Mouse (Mus musculus) stomach, embryonic 16.5 days (tissue): ENCODE measurements around the gene Cldn4. TPM values are rescaled to one million over a fixed set of nuclear protein-coding genes. Genes with fewer than 3 reads are reported as not detected.

ENCODE experiments used
- ATAC-seq: fragments of 200-750 bp; cut with Nextera tagmentation; 2 replicates; pipeline ENCODE4 v1.8.0; 2017; ENCODE audit warnings: moderate number of reproducible peaks, moderate TSS enrichment; ENCODE audit not compliant: insufficient read depth, low FRiP score
- H3K27ac ChIP-seq: fragments of 300-500 bp; sonication (generic); 2 replicates; pipeline ENCODE4 v1.5.1; 2014; ENCODE audit warnings: low read length
- H3K27me3 ChIP-seq: fragments of 300-500 bp; sonication (generic); 2 replicates; pipeline ENCODE4 v1.6.1; 2014; ENCODE audit warnings: low read length, control low read depth, mixed read lengths; ENCODE audit not compliant: control insufficient read depth, insufficient read depth
- H3K36me3 ChIP-seq: fragments of 300-500 bp; sonication (generic); 2 replicates; pipeline ENCODE4 v1.6.1; 2014; ENCODE audit warnings: low read length; ENCODE audit not compliant: control insufficient read depth, insufficient read depth
- H3K4me1 ChIP-seq: fragments of 300-500 bp; sonication (generic); 2 replicates; pipeline ENCODE4 v1.6.1; 2014; ENCODE audit warnings: low read length, control low read depth, mixed read lengths; ENCODE audit not compliant: control insufficient read depth, insufficient read depth
- H3K4me2 ChIP-seq: fragments of 300-500 bp; sonication (generic); 2 replicates; pipeline ENCODE4 v1.6.1; 2014; ENCODE audit warnings: low read depth, low read length, mixed read lengths
- H3K4me3 ChIP-seq: fragments of 300-500 bp; sonication (generic); replicated peaks from 2 replicates; pipeline ENCODE4 v1.5.1; 2014; ENCODE audit warnings: mild to moderate bottlenecking, low read length
- H3K9ac ChIP-seq: fragments of 300-500 bp; sonication (generic); 2 replicates; pipeline ENCODE4 v1.6.1; 2014; ENCODE audit warnings: low read length
- H3K9me3 ChIP-seq: fragments of 300-500 bp; sonication (generic); replicated peaks from 2 replicates; pipeline ENCODE4 v1.6.1; 2016; ENCODE audit warnings: low read length, control low read depth; ENCODE audit not compliant: control insufficient read depth
- WGBS: fragments of 180-500 bp; shearing (Covaris S2); extraction: QIAGEN DNeasy Blood & Tissue Kit; methylation state at CpG from one replicate; pipeline ENCODE4 v1.1.7; 2014; 5-methylcytosine and 5-hydroxymethylcytosine counted together
- polyA plus RNA-seq: library from polyadenylated mRNA; unstranded; fragments of >200 nt; fragmentation: Nextera tagmentation; extraction: Ambion mirVana; gene quantifications from 2 replicates; pipeline ENCODE4 v1.2.1, GENCODE M21; 2015

Gene Cldn4
- polyA plus RNA-seq, 1 experiment from 2014 or later: 73.1 TPM

- H3K27me3 ChIP-seq: peaks cover 13% of the 10 kb centered on the region
- ATAC-seq: no peak
- H3K4me1 ChIP-seq: peaks cover 5% of the 10 kb centered on the region; the same call in 1 of the 2 replicates
- no peak overlapping the region for H3K4me2 ChIP-seq
- H3K9ac ChIP-seq: no peak overlapping the region
- 49% methylated on average over 10 of the region's 10 CpGs for WGBS
- H3K4me3 ChIP-seq: no peak overlapping the region
- no peaks in the 10 kb centered on the region for H3K9me3 ChIP-seq
- H3K36me3 ChIP-seq: no peaks in the 10 kb centered on the region
- no peak overlapping the region for H3K27ac ChIP-seq
Observed at GRCm38 (mm10) chr5:134981149-134981548, 34.4 kb upstream of the Cldn4 start.

DNA sequence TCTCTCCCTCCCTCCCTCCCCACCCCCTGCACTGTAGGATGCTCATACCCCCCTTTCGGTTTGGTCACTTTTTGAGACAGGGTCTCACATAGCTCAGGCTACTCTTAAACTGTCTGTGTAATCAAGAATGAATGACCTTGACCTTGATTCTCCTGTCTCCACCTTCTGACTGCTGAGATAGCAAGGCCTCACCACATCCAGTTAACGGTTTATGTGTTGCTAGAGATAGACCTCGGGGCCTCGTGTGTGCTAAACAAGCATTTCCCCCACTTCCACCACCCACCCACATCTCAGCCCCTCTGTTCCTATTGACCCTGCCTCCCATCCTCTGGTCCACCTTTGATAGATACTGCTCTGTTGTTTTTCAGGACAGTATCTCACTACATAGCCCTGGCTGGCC is 31.1 kb upstream of the Cldn4 start:
- 78% methylated on average over 4 of the region's 4 CpGs for WGBS
- ATAC-seq: no peak
- Histone ChIP-seq H3K9ac (no peak overlapping the region), H3K4me1 (no peaks in the 10 kb centered on the region; the same call in 1 of the 2 replicates), H3K27me3 (no peaks in the 10 kb centered on the region; the same call in 1 of the 2 replicates), H3K4me3 (no peak overlapping the region), H3K27ac (no peak overlapping the region), H3K4me2 (no peak overlapping the region), H3K36me3 (no peaks in the 10 kb centered on the region), H3K9me3 (no peaks in the 10 kb centered on the region)

- 79% methylated on average over 14 of the region's 14 CpGs for WGBS
Observed at GRCm38 (mm10) chr5:134976577-134977250, 30.0 kb upstream of the Cldn4 start.

DNA sequence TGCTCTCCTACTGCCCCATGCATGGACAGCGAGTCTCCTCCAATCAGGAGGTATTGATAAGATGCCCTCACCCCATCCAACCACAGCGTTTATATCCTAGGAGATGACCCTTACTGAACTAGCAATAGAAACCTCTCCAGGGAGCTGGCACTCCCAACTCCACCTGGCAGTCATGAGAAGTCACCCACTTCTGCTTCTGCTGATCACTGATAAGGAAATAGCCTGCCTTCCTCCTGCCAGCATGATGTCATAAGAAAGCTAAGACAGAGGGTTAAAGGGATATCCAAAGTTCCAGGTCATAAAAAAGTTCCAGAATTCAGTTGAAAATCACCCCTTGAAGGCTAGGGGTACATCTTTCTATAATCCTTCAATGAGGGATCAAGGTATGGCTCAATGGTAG is 29.4 kb upstream of the Cldn4 start:
- H3K4me2 ChIP-seq: no peak overlapping the region
- H3K27me3 ChIP-seq: no peaks in the 10 kb centered on the region; the same call in 1 of the 2 replicates
- H3K4me3 ChIP-seq: no peak overlapping the region
- no peak overlapping the region for H3K27ac ChIP-seq
- H3K9ac ChIP-seq: no peak overlapping the region
- 88% methylated on average over 2 of the region's 2 CpGs for WGBS
- H3K9me3 ChIP-seq: no peaks in the 10 kb centered on the region
- ATAC-seq: no peak
- no peaks in the 10 kb centered on the region; the same call in 1 of the 2 replicates for H3K4me1 ChIP-seq
- H3K36me3 ChIP-seq: no peaks in the 10 kb centered on the region

More at GRCm38 (mm10) chr5:134976577-134977250, 30.0 kb upstream of the Cldn4 start:
- H3K4me1 ChIP-seq: no peaks in the 10 kb centered on the region; the same call in 1 of the 2 replicates
- no peaks in the 10 kb centered on the region; the same call in 1 of the 2 replicates for H3K27me3 ChIP-seq
- no peaks in the 10 kb centered on the region for H3K9me3 ChIP-seq
- H3K9ac ChIP-seq: no peak overlapping the region
- no peak overlapping the region for H3K4me2 ChIP-seq
- H3K4me3 ChIP-seq: no peak overlapping the region
- no peak overlapping the region for H3K27ac ChIP-seq
- no peaks in the 10 kb centered on the region for H3K36me3 ChIP-seq
- ATAC-seq: no peak

DNA sequence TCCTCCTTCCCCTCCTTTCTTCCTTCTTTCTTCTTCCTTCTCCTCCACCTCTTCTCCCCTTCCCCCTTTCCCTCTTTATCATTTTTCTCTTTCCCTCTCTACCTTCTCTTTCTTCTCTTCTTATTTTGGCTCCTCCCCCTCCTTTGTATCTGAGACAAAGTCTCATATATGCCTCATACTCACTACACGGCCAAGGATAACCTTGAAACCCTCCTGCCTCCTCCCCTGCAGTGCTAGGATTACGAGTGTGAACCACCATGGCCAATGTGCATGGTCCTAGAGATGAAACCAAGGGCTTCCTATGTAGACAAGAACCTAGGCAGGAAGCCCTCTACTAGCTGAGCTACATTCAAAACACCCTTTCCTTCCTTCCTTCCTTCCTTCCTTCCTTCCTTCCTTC is 28.2 kb upstream of the Cldn4 start:
- Histone ChIP-seq H3K9me3 (no peaks in the 10 kb centered on the region), H3K36me3 (no peaks in the 10 kb centered on the region), H3K27me3 (no peaks in the 10 kb centered on the region; the same call in 1 of the 2 replicates), H3K4me3 (no peak overlapping the region), H3K27ac (no peak overlapping the region), H3K9ac (no peak overlapping the region), H3K4me1 (no peaks in the 10 kb centered on the region; the same call in 1 of the 2 replicates), H3K4me2 (no peak overlapping the region)
- 51% methylated on average over 2 of the region's 2 CpGs for WGBS
- no peak for ATAC-seq

GRCm38 (mm10) chr5:134974294-134974693 is 27.6 kb upstream of the Cldn4 start:
- Histone ChIP-seq H3K4me2 (no peak overlapping the region), H3K4me3 (no peak overlapping the region), H3K27ac (no peak overlapping the region), H3K36me3 (no peaks in the 10 kb centered on the region), H3K9me3 (no peaks in the 10 kb centered on the region), H3K9ac (no peak overlapping the region), H3K27me3 (no peaks in the 10 kb centered on the region; the same call in 1 of the 2 replicates), H3K4me1 (no peaks in the 10 kb centered on the region; the same call in 1 of the 2 replicates)
- peak; percentile 63 for ATAC-seq
- 15% methylated on average over 7 of the region's 7 CpGs for WGBS

DNA sequence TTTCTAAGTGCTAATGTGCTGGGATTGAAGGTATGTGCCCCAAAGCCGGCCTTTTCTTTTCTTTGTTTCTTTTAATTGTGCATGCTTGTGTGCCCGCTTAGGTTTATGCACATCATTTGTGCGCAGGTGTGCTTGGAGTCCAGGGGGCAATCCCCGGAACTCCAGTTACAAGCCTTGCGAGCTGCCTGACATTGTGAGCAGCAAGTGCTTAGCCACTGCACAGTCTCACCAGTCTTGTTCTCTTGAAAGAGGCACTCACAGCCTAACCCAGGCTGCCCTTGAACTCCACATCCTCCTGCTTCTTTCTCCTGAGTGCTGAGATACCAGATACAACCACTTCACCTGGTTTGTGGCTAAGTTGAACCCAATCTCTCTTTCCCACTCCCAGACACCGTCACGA is 26.8 kb upstream of the Cldn4 start:
- Histone ChIP-seq H3K36me3 (no peaks in the 10 kb centered on the region), H3K9me3 (no peaks in the 10 kb centered on the region), H3K4me1 (no peaks in the 10 kb centered on the region; the same call in 1 of the 2 replicates), H3K4me3 (no peak overlapping the region), H3K9ac (no peak overlapping the region), H3K27me3 (no peaks in the 10 kb centered on the region; the same call in 1 of the 2 replicates), H3K4me2 (no peak overlapping the region), H3K27ac (no peak overlapping the region)
- no peak for ATAC-seq
- WGBS: 83% methylated on average over 7 of the region's 7 CpGs

GRCm38 (mm10) chr5:134973081-134973480 is 26.3 kb upstream of the Cldn4 start:
- Histone ChIP-seq H3K27ac (no peak overlapping the region), H3K9me3 (no peaks in the 10 kb centered on the region), H3K36me3 (no peaks in the 10 kb centered on the region), H3K4me1 (no peaks in the 10 kb centered on the region; the same call in 1 of the 2 replicates), H3K4me2 (no peak overlapping the region), H3K27me3 (no peaks in the 10 kb centered on the region; the same call in 1 of the 2 replicates), H3K9ac (no peak overlapping the region), H3K4me3 (no peak overlapping the region)
- ATAC-seq: no peak

GRCm38 (mm10) chr5:134970671-134971070 is 23.9 kb upstream of the Cldn4 start:
- Histone ChIP-seq H3K9ac (no peak overlapping the region), H3K27me3 (no peaks in the 10 kb centered on the region; the same call in 1 of the 2 replicates), H3K36me3 (no peaks in the 10 kb centered on the region), H3K4me2 (no peak overlapping the region), H3K27ac (no peak overlapping the region), H3K4me1 (peaks cover 8% of the 10 kb centered on the region; the same call in 1 of the 2 replicates), H3K9me3 (no peaks in the 10 kb centered on the region), H3K4me3 (no peak overlapping the region)
- no peak for ATAC-seq
- WGBS: 51% methylated on average over 8 of the region's 8 CpGs
